Mouse (Mus musculus) midbrain, embryonic 12.5 days (tissue): ENCODE data around the gene Ccdc85c. TPM values are rescaled to one million over a fixed set of nuclear protein-coding genes. Genes with fewer than 3 reads are reported as not detected.

Experiments used
- polyA plus RNA-seq: library from polyadenylated mRNA; unstranded; fragments of >200 nt; fragmentation: Nextera tagmentation; extraction: Ambion mirVana; gene quantifications from 2 replicates; pipeline ENCODE4 v1.2.1, GENCODE M21; 2016

The Ccdc85c gene
- polyA plus RNA-seq, 1 experiment from 2014 or later: 17.0 TPM

Other genes with a start within 250 kb of the Ccdc85c start
- gene Setd3, start 96.1 kb downstream of the Ccdc85c start, polyA plus RNA-seq: 97.7 and 99.4 TPM in 2 replicates
- 3.8 and 4.0 TPM in 2 replicates for gene Ccnk, start 95.8 kb downstream of the Ccdc85c start, polyA plus RNA-seq
- gene Hhipl1, start 30.8 kb upstream of the Ccdc85c start, polyA plus RNA-seq: 5.0 and 6.2 TPM in 2 replicates
- gene Cyp46a1, start 59.0 kb upstream of the Ccdc85c start, polyA plus RNA-seq: 21.8 and 24.1 TPM in 2 replicates
- gene Eml1, start 95.5 kb upstream of the Ccdc85c start, polyA plus RNA-seq: 89.4 and 93.0 TPM in 2 replicates